Mouse (Mus musculus) liver, embryonic 14.5 days (tissue): Measurements from ENCODE around the gene Vwf.

Experiments
- CTCF ChIP-seq: IDR thresholded peaks from 2 replicates; pipeline ENCODE4 v1.5.1; 2016; ENCODE audit warnings: antibody characterized with exemption, low read depth, control low read depth
- EP300 ChIP-seq: IDR thresholded peaks from 2 replicates; pipeline ENCODE4 v1.6.1; 2016; ENCODE audit warnings: antibody characterized with exemption, low read depth

DNA sequence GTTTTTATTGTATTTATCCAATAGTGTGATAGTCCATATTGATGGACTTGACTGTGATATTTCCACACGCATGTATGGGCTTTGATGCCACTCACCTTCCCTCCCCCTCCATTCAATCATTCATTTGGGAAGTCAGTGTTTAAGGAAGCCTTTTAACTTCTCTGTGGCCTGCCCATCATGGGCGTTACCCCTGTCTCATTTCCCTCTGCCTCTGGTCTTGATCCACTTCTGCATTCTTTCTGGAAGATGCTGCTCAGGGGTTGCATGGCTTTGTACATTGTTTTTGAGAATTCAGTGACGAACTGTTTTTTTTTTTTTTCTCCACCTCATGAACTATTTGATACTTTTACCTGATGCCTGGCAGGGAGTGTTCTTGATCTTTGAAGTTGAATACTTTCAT lies 104.8 kb downstream of the Vwf start:
- no peak for TF ChIP-seq CTCF
- no peak for TF ChIP-seq EP300
